Comparison of ENCODE assay signal across 10 mouse cellular contexts in genomic region chr1:62806014-62806413, GRCm38 (mm10).
"Had no signal": no experiment of that assay in that cellular context is flagged by ENCODE, and none has a peak within 500 bp of the region (broad histone marks: within the 10 kb centered on the region; RNA-seq: fewer than 3 reads in every experiment).

No protein-coding gene starts in this region.

- H3K27me3 ChIP-seq: limb, embryonic 13.5 days; neural tube, embryonic 12.5 days had no signal

- H3K9ac ChIP-seq: limb, embryonic 13.5 days; liver, embryonic 14.5 days; neural tube, embryonic 12.5 days had no signal

- H3K9me3 ChIP-seq: limb, embryonic 13.5 days; neural tube, embryonic 12.5 days had no signal

- H3K4me2 ChIP-seq: limb, embryonic 13.5 days; neural tube, embryonic 12.5 days had no signal

- DNase-seq: kidney, adult 8-10 months; kidney, postnatal 25 days; lung, adult 18-20 months; midbrain, embryonic 14.5 days; right cerebral cortex, postnatal 25 days; thymus, postnatal 4 days had no signal

- H3K27ac ChIP-seq: limb, embryonic 13.5 days; liver, embryonic 14.5 days; neural tube, embryonic 12.5 days; stomach, postnatal 0 days had no signal

- H3K4me3 ChIP-seq: limb, embryonic 13.5 days; neural tube, embryonic 12.5 days had no signal
